Mouse (Mus musculus) heart, postnatal 0 days (tissue): ENCODE data around the gene Rfx4.

Source experiments
- CTCF ChIP-seq: IDR thresholded peaks from 2 replicates; pipeline ENCODE4 v1.5.1; 2016; ENCODE audit warnings: antibody characterized with exemption, control low read depth, low read depth
- EP300 ChIP-seq: IDR thresholded peaks from 2 replicates; pipeline ENCODE4 v1.6.1; 2016; ENCODE audit warnings: antibody characterized with exemption, low read depth

DNA sequence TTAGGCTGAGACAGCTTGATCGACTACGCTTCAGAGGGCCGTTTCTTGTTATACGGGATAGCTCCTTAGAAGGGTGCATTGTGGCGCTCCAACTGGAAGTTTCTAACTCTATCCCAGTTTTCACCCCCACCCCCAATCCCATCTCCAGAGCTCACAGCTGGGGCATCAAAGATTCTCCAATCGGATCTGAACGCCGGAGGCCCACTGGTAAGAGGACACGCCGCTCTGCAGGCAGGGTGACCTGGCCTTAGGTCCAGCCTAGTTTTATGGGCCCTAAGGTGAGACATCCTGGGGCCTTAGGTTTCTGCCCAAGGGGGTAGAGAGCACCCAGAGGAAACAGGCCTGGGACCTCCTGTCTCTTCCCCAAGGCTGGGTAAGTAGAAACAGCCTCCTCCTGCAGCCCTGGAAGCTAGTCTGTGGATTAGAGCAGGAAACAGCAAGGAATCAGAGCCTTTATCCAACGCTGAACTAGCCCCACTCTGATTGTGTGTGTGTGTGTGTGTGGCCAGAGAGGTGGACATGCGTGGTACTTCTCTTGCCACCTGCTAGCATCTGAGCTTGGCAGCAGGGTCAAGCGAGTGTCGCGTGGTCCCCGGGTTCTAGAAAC is 3.8 kb downstream of the Rfx4 start:
- TF ChIP-seq CTCF, result no peak
- TF ChIP-seq EP300, result no peak
